In genomic region chr2:164856309-164857100, GRCm38 (mm10) we compare ENCODE assay signal across 2 mouse cellular contexts.
TF ChIP-seq lines count a peak whose summit lies in the region.

No protein-coding gene starts in this region.

TF ChIP-seq in MEL, 35 proteins besides CTCF, POLR2A, EP300 and RAD21:
- TF ChIP-seq TCF12 (IDR thresholded peaks at IDR 0.05; ENCODE audit: low read depth, low read length), result 0 out of 2 replicates have a peak, but pooled peaks have one; percentile 10
- TF ChIP-seq MYC (IDR thresholded peaks at IDR 0.05; ENCODE audit: low read depth, low read length), result 0 out of 2 replicates have a peak, but pooled peaks have one; percentile 18
- TF ChIP-seq MAZ (IDR thresholded peaks at IDR 0.05; ENCODE audit: low read depth, low read length), result 0 out of 2 replicates have a peak, but pooled peaks have one; percentile 12
- TF ChIP-seq MAFK (IDR thresholded peaks at IDR 0.05; ENCODE audit: borderline replicate concordance, low read depth, low read length), result no peak

TF ChIP-seq in myocyte, 11 proteins besides CTCF, POLR2A, EP300 and RAD21:
- TF ChIP-seq E2F4 (IDR thresholded peaks at IDR 0.05; ENCODE audit: insufficient read depth) (no peak), TCF3 (IDR thresholded peaks at IDR 0.05; ENCODE audit: insufficient read length, low read depth) (no peak), REST (IDR thresholded peaks at IDR 0.05; ENCODE audit: insufficient read depth, insufficient read length) (no peak), TCF12 (IDR thresholded peaks at IDR 0.05; ENCODE audit: insufficient read depth, poor library complexity, severe bottlenecking) (no peak), USF1 (IDR thresholded peaks at IDR 0.05; ENCODE audit: low read depth) (no peak), POLR2AphosphoS2 (IDR thresholded peaks at IDR 0.05; ENCODE audit: insufficient read length, low read depth) (no peak), SRF (IDR thresholded peaks at IDR 0.05; ENCODE audit: control insufficient read depth, insufficient read length, low read depth) (no peak)
